Mouse (Mus musculus): ENCODE results near the gene Usp7. TPM values are rescaled to one million over a fixed set of nuclear protein-coding genes. Genes with fewer than 3 reads are reported as not detected.

Usp7 gene
- polyA plus RNA-seq, 1 experiment: 8.0 TPM

DNA sequence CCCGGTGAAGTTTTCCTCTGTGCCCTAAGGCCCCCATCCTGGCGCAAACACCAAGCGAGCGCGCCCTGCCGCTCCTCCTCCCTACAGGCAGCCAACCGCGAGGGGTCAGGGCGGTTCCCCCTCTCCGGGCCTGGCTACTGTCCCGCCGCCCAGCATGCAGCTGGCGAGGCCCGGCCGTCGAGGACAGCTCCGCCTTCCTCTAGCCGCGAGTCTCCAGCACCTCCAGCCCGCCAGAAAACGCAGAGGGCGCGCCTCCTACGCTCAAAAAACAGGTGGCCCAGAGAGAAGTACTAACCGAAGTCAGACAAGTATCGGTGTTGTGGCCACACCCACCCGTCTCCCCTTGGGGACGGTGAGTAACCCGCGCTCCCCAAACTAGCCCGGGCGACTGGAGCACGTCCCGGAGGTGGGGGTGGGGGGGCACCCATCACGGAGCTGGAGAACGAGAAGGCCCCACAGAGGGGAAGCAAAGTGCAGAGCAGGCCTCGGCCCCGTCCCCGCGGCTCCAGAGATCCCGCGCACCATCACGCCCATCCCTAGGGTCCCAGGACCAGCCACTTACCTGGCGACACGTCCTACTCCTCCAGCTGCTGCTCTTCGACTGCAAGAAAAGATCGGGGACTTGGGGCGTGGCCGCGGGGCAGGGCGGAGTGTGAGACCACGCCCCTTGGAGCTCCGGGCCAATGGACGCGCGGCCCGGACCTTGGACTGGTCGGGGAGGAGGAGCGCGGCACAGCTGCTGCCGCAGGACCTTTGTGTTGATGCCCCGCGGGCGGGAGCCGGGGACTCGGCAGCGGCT, 120.4 kb downstream of the Usp7 start, which contains the start of gene Carhsp1:
Carhsp1 (minus strand) TSS at position 605 of the 799 bp plus-strand sequence.
- peaks cover 29% of the 10 kb centered on the region for H3K27me3 ChIP-seq (replicated peaks)
- peaks cover 7% of the 10 kb centered on the region for H3K36me3 ChIP-seq (replicated peaks; ENCODE audit: low read length)
- no peak for TF ChIP-seq GATA1 (IDR thresholded peaks at IDR 0.05; ENCODE audit: borderline replicate concordance, low read length)
- no peak for TF ChIP-seq FLI1 (IDR thresholded peaks at IDR 0.05; ENCODE audit: low read length)
- peak within 1 kb of the TSS; percentile 91 for H3K4me3 ChIP-seq (replicated peaks)
- H3K9me3 ChIP-seq: no peaks in the 10 kb centered on the region
- H3K4me1 ChIP-seq: peaks cover 88% of the 10 kb centered on the region

GRCm38 (mm10) chr16:8670041-8671035, 121.8 kb downstream of the Usp7 start:
- H3K9me3 ChIP-seq: no peaks in the 10 kb centered on the region
- no peak for TF ChIP-seq FLI1 (IDR thresholded peaks at IDR 0.05; ENCODE audit: low read length)
- no peak for TF ChIP-seq GATA1 (IDR thresholded peaks at IDR 0.05; ENCODE audit: borderline replicate concordance, low read length)
- H3K4me1 ChIP-seq: peaks cover 91% of the 10 kb centered on the region
- H3K27me3 ChIP-seq (replicated peaks): peaks cover 24% of the 10 kb centered on the region
- peak overlapping the region; percentile 91 for H3K4me3 ChIP-seq (replicated peaks)
- H3K36me3 ChIP-seq (replicated peaks; ENCODE audit: low read length): peaks cover 15% of the 10 kb centered on the region

GRCm38 (mm10) chr16:8669432-8669831, 122.7 kb downstream of the Usp7 start:
- Histone ChIP-seq H3K36me3 (replicated peaks; ENCODE audit: low read length) (peaks cover 20% of the 10 kb centered on the region), H3K4me3 (replicated peaks) (no peak overlapping the region), H3K9me3 (no peaks in the 10 kb centered on the region), H3K27me3 (replicated peaks) (peaks cover 24% of the 10 kb centered on the region), H3K4me1 (peaks cover 92% of the 10 kb centered on the region)
- TF ChIP-seq FLI1 (IDR thresholded peaks at IDR 0.05; ENCODE audit: low read length): no peak
- no peak for TF ChIP-seq GATA1 (IDR thresholded peaks at IDR 0.05; ENCODE audit: borderline replicate concordance, low read length)

- Histone ChIP-seq H3K9me3 (no peaks in the 10 kb centered on the region), H3K36me3 (replicated peaks; ENCODE audit: low read length) (peaks cover 27% of the 10 kb centered on the region), H3K27me3 (replicated peaks) (peaks cover 22% of the 10 kb centered on the region), H3K4me3 (replicated peaks) (no peak overlapping the region), H3K4me1 (peaks cover 86% of the 10 kb centered on the region)
- TF ChIP-seq GATA1 (IDR thresholded peaks at IDR 0.05; ENCODE audit: borderline replicate concordance, low read length) (no peak), FLI1 (IDR thresholded peaks at IDR 0.05; ENCODE audit: low read length) (no peak)
Observed at GRCm38 (mm10) chr16:8668386-8668785, 123.7 kb downstream of the Usp7 start.

GRCm38 (mm10) chr16:8667814-8668213, 124.3 kb downstream of the Usp7 start:
- H3K36me3 ChIP-seq (replicated peaks; ENCODE audit: low read length): peaks cover 32% of the 10 kb centered on the region
- no peak for TF ChIP-seq GATA1 (IDR thresholded peaks at IDR 0.05; ENCODE audit: borderline replicate concordance, low read length)
- H3K27me3 ChIP-seq (replicated peaks): peaks cover 22% of the 10 kb centered on the region
- H3K4me3 ChIP-seq (replicated peaks): no peak overlapping the region
- no peaks in the 10 kb centered on the region for H3K9me3 ChIP-seq
- peaks cover 86% of the 10 kb centered on the region for H3K4me1 ChIP-seq

DNA sequence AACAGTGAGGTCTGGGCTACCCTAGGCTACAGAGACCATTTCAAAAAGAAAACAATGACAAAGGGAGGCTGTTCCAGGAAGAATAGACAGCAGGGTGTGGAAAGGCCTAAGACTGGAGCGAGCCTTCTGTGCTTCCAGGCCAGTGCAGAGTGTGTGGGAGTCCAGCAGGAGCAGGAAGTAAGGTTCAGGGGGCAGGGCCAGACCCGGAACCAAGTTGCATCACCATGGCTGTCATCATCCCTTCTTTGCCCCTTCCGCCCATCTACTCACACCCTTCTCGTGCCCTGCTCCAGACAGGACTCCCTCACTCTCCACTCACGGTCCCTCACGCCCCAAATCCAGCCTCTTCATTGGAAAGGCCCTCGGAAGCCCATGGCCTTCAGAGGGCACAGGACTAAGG, 124.8 kb downstream of the Usp7 start:
- Histone ChIP-seq H3K4me1 (peaks cover 86% of the 10 kb centered on the region), H3K27me3 (replicated peaks) (peaks cover 22% of the 10 kb centered on the region), H3K4me3 (replicated peaks) (peak overlapping the region; percentile 60), H3K36me3 (replicated peaks; ENCODE audit: low read length) (peaks cover 38% of the 10 kb centered on the region), H3K9me3 (no peaks in the 10 kb centered on the region)
- TF ChIP-seq FLI1 (IDR thresholded peaks at IDR 0.05; ENCODE audit: low read length) (no peak), GATA1 (IDR thresholded peaks at IDR 0.05; ENCODE audit: borderline replicate concordance, low read length) (no peak)

DNA sequence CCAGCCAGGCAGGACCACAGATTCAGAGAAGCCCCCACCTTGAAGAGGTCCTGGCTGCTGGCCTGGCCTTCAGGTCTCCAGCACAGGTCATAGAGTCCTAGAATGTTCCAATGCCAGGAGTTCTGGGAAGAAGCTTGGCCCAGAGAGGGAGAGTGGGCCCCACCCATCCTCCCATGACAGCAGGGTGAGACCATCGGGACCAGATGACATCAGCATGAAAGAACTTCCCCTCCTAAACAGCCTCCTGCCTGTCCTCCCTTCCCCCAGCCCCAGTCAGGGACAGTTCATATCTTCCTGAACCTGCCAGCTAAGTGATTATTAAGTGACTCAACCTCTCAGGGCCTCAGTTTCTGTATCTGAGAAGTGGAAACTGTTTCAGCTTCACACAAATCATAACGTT, 125.7 kb downstream of the Usp7 start:
- H3K36me3 ChIP-seq (replicated peaks; ENCODE audit: low read length): peaks cover 46% of the 10 kb centered on the region
- TF ChIP-seq GATA1 (IDR thresholded peaks at IDR 0.05; ENCODE audit: borderline replicate concordance, low read length) (no peak), FLI1 (IDR thresholded peaks at IDR 0.05; ENCODE audit: low read length) (no peak)
- H3K9me3 ChIP-seq: no peaks in the 10 kb centered on the region
- no peak overlapping the region for H3K4me3 ChIP-seq (replicated peaks)
- peaks cover 19% of the 10 kb centered on the region for H3K27me3 ChIP-seq (replicated peaks)
- peaks cover 86% of the 10 kb centered on the region for H3K4me1 ChIP-seq

GRCm38 (mm10) chr16:8665367-8665766, 126.7 kb downstream of the Usp7 start:
- no peaks in the 10 kb centered on the region for H3K9me3 ChIP-seq
- TF ChIP-seq FLI1 (IDR thresholded peaks at IDR 0.05; ENCODE audit: low read length): no peak
- no peak for TF ChIP-seq GATA1 (IDR thresholded peaks at IDR 0.05; ENCODE audit: borderline replicate concordance, low read length)
- no peak overlapping the region for H3K4me3 ChIP-seq (replicated peaks)
- peaks cover 11% of the 10 kb centered on the region for H3K27me3 ChIP-seq (replicated peaks)
- peaks cover 86% of the 10 kb centered on the region for H3K4me1 ChIP-seq
- H3K36me3 ChIP-seq (replicated peaks; ENCODE audit: low read length): peaks cover 54% of the 10 kb centered on the region

GRCm38 (mm10) chr16:8663606-8664539, 128.2 kb downstream of the Usp7 start:
- Histone ChIP-seq H3K4me1 (peaks cover 81% of the 10 kb centered on the region), H3K4me3 (replicated peaks) (no peak overlapping the region), H3K27me3 (replicated peaks) (no peaks in the 10 kb centered on the region), H3K9me3 (no peaks in the 10 kb centered on the region), H3K36me3 (replicated peaks; ENCODE audit: low read length) (peaks cover 67% of the 10 kb centered on the region)
- no peak for TF ChIP-seq GATA1 (IDR thresholded peaks at IDR 0.05; ENCODE audit: borderline replicate concordance, low read length)
